Mouse (Mus musculus) embryonic facial prominence, embryonic 13.5 days (tissue): ENCODE data around the gene Tenm3. TPM values are rescaled to one million over a fixed set of nuclear protein-coding genes. Genes with fewer than 3 reads are reported as not detected.
A peak's percentile ranks its signal among the peaks of the same experiment; 100 is the strongest.

Experiments used
- ATAC-seq: fragments of 200-750 bp; cut with Nextera tagmentation; 2 replicates; pipeline ENCODE4 v1.8.0; 2017; ENCODE audit warnings: low read depth; ENCODE audit not compliant: insufficient number of reproducible peaks, insufficient read depth, low FRiP score, low TSS enrichment
- H3K27ac ChIP-seq: fragments of 300-500 bp; sonication (generic); 2 replicates; pipeline ENCODE4 v1.5.1; 2015; ENCODE audit warnings: moderate library complexity, mild to moderate bottlenecking, inconsistent platforms
- H3K27me3 ChIP-seq: fragments of 300-500 bp; sonication (generic); 2 replicates; pipeline ENCODE4 v1.6.1; 2015; ENCODE audit warnings: mild to moderate bottlenecking, inconsistent platforms
- H3K36me3 ChIP-seq: fragments of 300-500 bp; sonication (generic); 2 replicates; pipeline ENCODE4 v1.6.1; 2015; ENCODE audit warnings: mild to moderate bottlenecking, inconsistent platforms
- H3K4me1 ChIP-seq: fragments of 300-500 bp; sonication (generic); 2 replicates; pipeline ENCODE4 v1.6.1; 2015; ENCODE audit warnings: inconsistent platforms
- H3K4me2 ChIP-seq: fragments of 300-500 bp; sonication (generic); 2 replicates; pipeline ENCODE4 v1.6.1; 2015; ENCODE audit warnings: moderate library complexity, mild to moderate bottlenecking, inconsistent platforms
- H3K4me3 ChIP-seq: fragments of 300-500 bp; sonication (generic); 2 replicates; pipeline ENCODE4 v1.5.1; 2015; ENCODE audit warnings: mild to moderate bottlenecking, inconsistent platforms
- H3K9ac ChIP-seq: fragments of 300-500 bp; sonication (generic); 2 replicates; pipeline ENCODE4 v1.6.1; 2015; ENCODE audit warnings: mild to moderate bottlenecking, inconsistent platforms
- H3K9me3 ChIP-seq: fragments of 300-500 bp; sonication (generic); 2 replicates; pipeline ENCODE4 v1.6.1; 2016; ENCODE audit warnings: inconsistent platforms
- WGBS: fragments of 180-500 bp; shearing (Covaris S2); methylation state at CpG from one replicate; pipeline ENCODE4 v1.1.7; 2015; ENCODE audit warnings: mixed read lengths; 5-methylcytosine and 5-hydroxymethylcytosine counted together
- polyA plus RNA-seq: library from polyadenylated mRNA; unstranded; fragments of >200 nt; fragmentation: Nextera tagmentation; extraction: Ambion mirVana; gene quantifications from 2 replicates; pipeline ENCODE4 v1.2.1, GENCODE M21; 2015

Gene Tenm3
- 53.7 and 60.7 TPM in 2 replicates for polyA plus RNA-seq

GRCm38 (mm10) chr8:48843931-48844285, at the start of gene Tenm3:
Tenm3 (minus strand) TSS chr8:48843951.
- H3K27me3 ChIP-seq, result peaks cover 32% of the 10 kb centered on the region
- WGBS, result 0% methylated on average over 19 of the region's 19 CpGs
- peak within 1 kb of the TSS; percentile 75 for H3K4me3 ChIP-seq
- no peaks in the 10 kb centered on the region for H3K36me3 ChIP-seq
- H3K4me1 ChIP-seq, result peaks cover 26% of the 10 kb centered on the region
- no peaks in the 10 kb centered on the region for H3K9me3 ChIP-seq
- no peak for ATAC-seq
- peak within 1 kb of the TSS; percentile 83 for H3K4me2 ChIP-seq
- H3K27ac ChIP-seq, result peak within 1 kb of the TSS; percentile 93
- H3K9ac ChIP-seq, result peak within 1 kb of the TSS; percentile 88

GRCm38 (mm10) chr8:48890216-48890765, 46.5 kb upstream of the Tenm3 start:
- Histone ChIP-seq H3K4me3 (no peak overlapping the region), H3K36me3 (no peaks in the 10 kb centered on the region), H3K4me1 (no peaks in the 10 kb centered on the region), H3K27ac (no peak overlapping the region), H3K9me3 (no peaks in the 10 kb centered on the region), H3K27me3 (no peaks in the 10 kb centered on the region), H3K4me2 (no peak overlapping the region), H3K9ac (no peak overlapping the region)
- WGBS, result 69% methylated on average over 7 of the region's 7 CpGs
- ATAC-seq, result no peak

GRCm38 (mm10) chr8:48884270-48884669, 40.5 kb upstream of the Tenm3 start:
- no peak overlapping the region for H3K27ac ChIP-seq
- WGBS, result 71% methylated on average over 4 of the region's 4 CpGs

GRCm38 (mm10) chr8:48880585-48880984, 36.8 kb upstream of the Tenm3 start:
- Histone ChIP-seq H3K36me3 (no peaks in the 10 kb centered on the region), H3K4me3 (no peak overlapping the region), H3K4me1 (no peaks in the 10 kb centered on the region), H3K9me3 (no peaks in the 10 kb centered on the region), H3K9ac (no peak overlapping the region), H3K27ac (no peak overlapping the region), H3K27me3 (no peaks in the 10 kb centered on the region), H3K4me2 (no peak overlapping the region)
- no peak for ATAC-seq
- 89% methylated on average over 5 of the region's 5 CpGs for WGBS

More at GRCm38 (mm10) chr8:48884270-48884669, 40.5 kb upstream of the Tenm3 start:
- Histone ChIP-seq H3K36me3 (no peaks in the 10 kb centered on the region), H3K4me2 (no peak overlapping the region), H3K9ac (no peak overlapping the region), H3K9me3 (no peaks in the 10 kb centered on the region), H3K4me3 (no peak overlapping the region), H3K4me1 (no peaks in the 10 kb centered on the region), H3K27me3 (no peaks in the 10 kb centered on the region)
- ATAC-seq, result no peak

- ATAC-seq, result no peak
- no peak overlapping the region for H3K4me2 ChIP-seq
- no peaks in the 10 kb centered on the region for H3K36me3 ChIP-seq
- H3K9ac ChIP-seq, result no peak overlapping the region
- no peak overlapping the region for H3K4me3 ChIP-seq
- no peaks in the 10 kb centered on the region for H3K9me3 ChIP-seq
- H3K27me3 ChIP-seq, result no peaks in the 10 kb centered on the region
- no peak overlapping the region for H3K27ac ChIP-seq
- 91% methylated on average over 5 of the region's 5 CpGs for WGBS
- H3K4me1 ChIP-seq, result peaks cover 4% of the 10 kb centered on the region; the same call in 1 of the 2 replicates
These were observed 22.2 kb upstream of the Tenm3 start for GRCm38 (mm10) chr8:48865972-48866371.

- Histone ChIP-seq H3K27ac (no peak overlapping the region), H3K9me3 (no peaks in the 10 kb centered on the region), H3K4me2 (no peak overlapping the region), H3K36me3 (no peaks in the 10 kb centered on the region), H3K4me3 (no peak overlapping the region), H3K9ac (no peak overlapping the region), H3K4me1 (peaks cover 4% of the 10 kb centered on the region; the same call in 1 of the 2 replicates), H3K27me3 (no peaks in the 10 kb centered on the region)
- ATAC-seq, result no peak
- WGBS, result 46% methylated on average over 4 of the region's 4 CpGs
These were observed 21.7 kb upstream of the Tenm3 start for GRCm38 (mm10) chr8:48865485-48865884.

- Histone ChIP-seq H3K4me2 (0 out of 2 replicates have a peak overlapping the region, but pooled peaks have one; percentile 23), H3K4me3 (no peak overlapping the region), H3K27ac (no peak overlapping the region), H3K4me1 (peaks cover 25% of the 10 kb centered on the region), H3K9ac (no peak overlapping the region), H3K9me3 (no peaks in the 10 kb centered on the region), H3K36me3 (no peaks in the 10 kb centered on the region), H3K27me3 (peaks cover 24% of the 10 kb centered on the region)
- 18% methylated on average over 8 of the region's 8 CpGs for WGBS
- no peak for ATAC-seq
These were observed 6.7 kb upstream of the Tenm3 start for GRCm38 (mm10) chr8:48850223-48851010.

GRCm38 (mm10) chr8:48849091-48849616, 5.4 kb upstream of the Tenm3 start:
- H3K9ac ChIP-seq, result no peak overlapping the region
- H3K27me3 ChIP-seq, result peaks cover 32% of the 10 kb centered on the region
- H3K36me3 ChIP-seq, result no peaks in the 10 kb centered on the region
- H3K4me3 ChIP-seq, result no peak overlapping the region
- no peak overlapping the region for H3K27ac ChIP-seq
- H3K4me1 ChIP-seq, result peaks cover 35% of the 10 kb centered on the region
- 0 out of 2 replicates have a peak overlapping the region, but pooled peaks have one; percentile 1 for H3K4me2 ChIP-seq
- WGBS, result 25% methylated on average over 6 of the region's 6 CpGs
- no peak for ATAC-seq
- no peaks in the 10 kb centered on the region for H3K9me3 ChIP-seq

GRCm38 (mm10) chr8:48844961-48845360, 1.2 kb upstream of the Tenm3 start:
- Histone ChIP-seq H3K9ac (peak overlapping the region; percentile 88), H3K27ac (peak overlapping the region; percentile 33; the same call in 1 of the 2 replicates), H3K4me1 (peaks cover 34% of the 10 kb centered on the region), H3K27me3 (peaks cover 32% of the 10 kb centered on the region), H3K36me3 (no peaks in the 10 kb centered on the region), H3K4me3 (peak overlapping the region; percentile 75), H3K4me2 (peak overlapping the region; percentile 83), H3K9me3 (no peaks in the 10 kb centered on the region)
- WGBS, result 9% methylated on average over 12 of the region's 12 CpGs
- no peak for ATAC-seq

GRCm38 (mm10) chr8:48844370-48844905, 687 bp upstream of the Tenm3 start:
- 2% methylated on average over 14 of the region's 14 CpGs for WGBS

GRCm38 (mm10) chr8:48842991-48843930, 490 bp downstream of the Tenm3 start:
- H3K27me3 ChIP-seq, result peaks cover 32% of the 10 kb centered on the region

More at GRCm38 (mm10) chr8:48844370-48844905, 687 bp upstream of the Tenm3 start:
- ATAC-seq, result no peak
- H3K4me1 ChIP-seq, result peaks cover 30% of the 10 kb centered on the region
- H3K4me3 ChIP-seq, result peak overlapping the region; percentile 75
- peak overlapping the region; percentile 88 for H3K9ac ChIP-seq
- H3K27me3 ChIP-seq, result peaks cover 32% of the 10 kb centered on the region
- H3K27ac ChIP-seq, result peak overlapping the region; percentile 33; the same call in 1 of the 2 replicates
- H3K9me3 ChIP-seq, result no peaks in the 10 kb centered on the region
- H3K36me3 ChIP-seq, result no peaks in the 10 kb centered on the region
- H3K4me2 ChIP-seq, result peak overlapping the region; percentile 83

More at GRCm38 (mm10) chr8:48842991-48843930, 490 bp downstream of the Tenm3 start:
- peaks cover 26% of the 10 kb centered on the region for H3K4me1 ChIP-seq
- H3K4me3 ChIP-seq, result peak overlapping the region; percentile 75
- H3K4me2 ChIP-seq, result peak overlapping the region; percentile 83
- WGBS, result under 1% methylated on average over 88 of the region's 93 CpGs
- peak; percentile 77 for ATAC-seq
- H3K9me3 ChIP-seq, result no peaks in the 10 kb centered on the region
- H3K36me3 ChIP-seq, result no peaks in the 10 kb centered on the region
- peak overlapping the region; percentile 88 for H3K9ac ChIP-seq
- peak overlapping the region; percentile 93 for H3K27ac ChIP-seq
